16 mouse cellular contexts compared by ENCODE assay signal in the genomic region with DNA sequence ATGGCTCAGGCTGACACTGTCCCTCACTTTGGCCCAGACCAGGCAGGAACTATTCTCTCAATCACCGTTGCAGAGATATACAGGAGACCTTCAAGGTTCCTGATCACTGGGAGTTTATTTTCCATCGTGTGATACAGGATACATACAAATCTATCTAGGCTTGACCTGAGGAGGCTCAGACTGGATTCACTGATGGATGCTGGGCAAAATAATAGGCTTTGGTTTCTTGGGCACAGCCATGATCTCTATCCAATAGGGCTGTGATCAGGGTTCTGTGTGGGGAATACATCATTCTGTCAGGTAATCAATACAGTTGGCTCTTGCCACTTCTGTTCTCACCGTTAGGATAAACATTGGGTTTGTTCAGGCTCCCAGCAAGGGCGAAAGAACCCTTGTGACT.
"Had no signal": no experiment of that assay in that cellular context is flagged by ENCODE, and none has a peak within 500 bp of the region (broad histone marks: within the 10 kb centered on the region; RNA-seq: fewer than 3 reads in every experiment).

No protein-coding gene starts in this region.

- H3K4me3 ChIP-seq: neural tube, embryonic 13.5 days; neural tube, embryonic 15.5 days; stomach, embryonic 15.5 days had no signal

- H3K36me3 ChIP-seq: neural tube, embryonic 15.5 days; stomach, embryonic 15.5 days had no signal

- H3K9ac ChIP-seq: neural tube, embryonic 13.5 days; neural tube, embryonic 15.5 days; stomach, embryonic 15.5 days had no signal

- H3K27me3 ChIP-seq: neural tube, embryonic 13.5 days; neural tube, embryonic 15.5 days; stomach, embryonic 15.5 days had no signal

- H3K4me2 ChIP-seq: neural tube, embryonic 13.5 days; neural tube, embryonic 15.5 days; stomach, embryonic 15.5 days had no signal

- H3K27ac ChIP-seq: neural tube, embryonic 13.5 days; neural tube, embryonic 15.5 days; stomach, embryonic 15.5 days; stomach, postnatal 0 days had no signal

- DNase-seq: retina, postnatal 1 day; right cerebral cortex, adult 18-20 months; right cerebral cortex, postnatal 14 days; right cerebral cortex, postnatal 25 days; right cerebral cortex, postnatal 4 days; spleen, adult 18-20 months; thymus, adult 18-20 months; thymus, adult 2 months; thymus, postnatal 14 days; thymus, postnatal 25 days; thymus, postnatal 36 days; thymus, postnatal 4 days had no signal

- H3K9me3 ChIP-seq: neural tube, embryonic 13.5 days; neural tube, embryonic 15.5 days; stomach, embryonic 15.5 days had no signal
